Mouse (Mus musculus): ENCODE data around the gene Ccdc103.

DNA sequence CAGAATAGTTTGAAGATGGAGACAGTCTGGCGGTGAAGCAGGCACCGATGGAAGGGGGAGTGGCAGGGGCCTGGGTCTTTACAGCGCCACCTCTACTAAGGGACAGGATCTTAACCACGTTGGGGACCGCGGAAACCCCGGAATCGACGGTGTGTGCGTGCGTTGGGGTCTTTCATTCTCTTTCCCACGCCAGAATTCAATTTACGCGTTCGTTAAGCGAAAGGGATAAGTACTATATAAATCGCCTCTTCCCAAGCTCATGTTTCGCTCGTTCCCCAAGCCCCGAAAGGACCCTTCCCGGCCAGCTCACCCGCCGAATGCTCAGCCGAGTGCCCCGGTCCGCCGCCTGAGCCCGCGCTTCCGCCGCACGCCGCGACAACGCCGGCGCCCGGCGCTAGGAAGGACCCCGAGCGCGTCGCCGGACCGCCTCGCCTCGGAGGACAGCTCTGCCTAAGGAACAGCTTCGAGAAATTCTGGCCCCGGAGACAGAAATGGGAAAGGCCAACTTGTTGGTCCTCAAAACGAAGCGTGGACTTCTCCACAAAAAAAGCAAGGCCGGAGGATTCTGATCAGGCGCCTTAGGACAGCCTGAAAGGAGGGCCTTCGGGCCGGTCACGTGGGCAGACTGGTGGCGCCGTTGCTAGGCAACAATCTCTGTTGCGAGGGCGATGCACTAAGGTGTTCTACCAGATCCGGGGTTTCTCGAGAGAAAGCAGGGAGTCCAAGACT is at the start of gene Ccdc103, which contains the start of gene Eftud2:
- TF ChIP-seq CTCF (IDR thresholded peaks at IDR 0.05; ENCODE audit: insufficient read depth, low read length) = no peak
- peak; percentile 70; the same call in 1 of the 2 replicates for TF ChIP-seq POLR2A (IDR thresholded peaks at IDR 0.05; ENCODE audit: borderline replicate concordance, extremely low read depth, low read depth, low read length)

All from lung, adult 2 months (tissue).